Comparison of ENCODE assay signal across 8 mouse cellular contexts in genomic region chr11:75631561-75632225, GRCm38 (mm10). TPM values are rescaled to one million over a fixed set of nuclear protein-coding genes. Genes with fewer than 3 reads are reported as not detected.
DNase-seq lines count a peak whose midpoint lies in the region; ATAC-seq and TF ChIP-seq lines count a peak whose summit lies in the region.

No protein-coding gene starts in this region.

- no peaks in the 10 kb centered on the region for H3K9me3 ChIP-seq in heart, embryonic 15.5 days (replicated peaks)
- H3K9me3 ChIP-seq in limb, embryonic 12.5 days = no peaks in the 10 kb centered on the region

- ATAC-seq in heart, embryonic 15.5 days (replicated peaks; ENCODE audit: insufficient number of reproducible peaks, insufficient read depth, low FRiP score, low read depth) = no peak
- ATAC-seq in limb, embryonic 12.5 days (ENCODE audit: insufficient number of reproducible peaks, insufficient read depth, low FRiP score, low TSS enrichment, low read depth) = no peak
- no peak for ATAC-seq in monocyte, adult 5-6 weeks (replicated peaks; ENCODE audit: insufficient number of reproducible peaks, low FRiP score, low TSS enrichment, poor library complexity, severe bottlenecking)

- H3K27ac ChIP-seq in heart, embryonic 15.5 days = peak overlapping the region; percentile 81
- no peak overlapping the region for H3K27ac ChIP-seq in limb, embryonic 12.5 days

- WGBS in heart, embryonic 15.5 days = 8% methylated on average over 13 of the region's 13 CpGs
- WGBS in limb, embryonic 12.5 days = 14% methylated on average over 13 of the region's 13 CpGs

- H3K27me3 ChIP-seq in heart, embryonic 15.5 days = no peaks in the 10 kb centered on the region
- H3K27me3 ChIP-seq in limb, embryonic 12.5 days = no peaks in the 10 kb centered on the region
- H3K27me3 ChIP-seq in myocyte (ENCODE audit: control insufficient read depth, insufficient read depth, insufficient read length) = no peaks in the 10 kb centered on the region

- peaks cover 24% of the 10 kb centered on the region for H3K4me1 ChIP-seq in heart, embryonic 15.5 days (replicated peaks)
- H3K4me1 ChIP-seq in limb, embryonic 12.5 days (replicated peaks) = peaks cover 20% of the 10 kb centered on the region

- peak overlapping the region; percentile 89 for H3K4me3 ChIP-seq in heart, embryonic 15.5 days
- H3K4me3 ChIP-seq in limb, embryonic 12.5 days (replicated peaks) = peak overlapping the region; percentile 70
- peak overlapping the region; percentile 76 for H3K4me3 ChIP-seq in myocyte

- TF ChIP-seq POLR2A in myocyte (IDR thresholded peaks at IDR 0.05; ENCODE audit: insufficient read length, low read depth) = no peak

- H3K79me2 ChIP-seq in myocyte (ENCODE audit: control insufficient read depth, insufficient read depth) = no peaks in the 10 kb centered on the region

- peaks cover 25% of the 10 kb centered on the region for H3K36me3 ChIP-seq in heart, embryonic 15.5 days
- H3K36me3 ChIP-seq in limb, embryonic 12.5 days = peaks cover 19% of the 10 kb centered on the region
- peaks cover 13% of the 10 kb centered on the region for H3K36me3 ChIP-seq in myocyte (ENCODE audit: control insufficient read depth, insufficient read depth)

- H3K9ac ChIP-seq in heart, embryonic 15.5 days = peak overlapping the region; percentile 75
- H3K9ac ChIP-seq in limb, embryonic 12.5 days (replicated peaks) = peak overlapping the region; percentile 57

- H3K4me2 ChIP-seq in heart, embryonic 15.5 days = peak overlapping the region; percentile 90
- peak overlapping the region; percentile 81 for H3K4me2 ChIP-seq in limb, embryonic 12.5 days
- peak overlapping the region; percentile 82 for H3K4me2 ChIP-seq in myocyte (ENCODE audit: low read depth)

- DNase-seq in heart, adult 11 months = peak; percentile 92
- no peak for DNase-seq in heart, postnatal 4 days
- DNase-seq in c-Kit-positive CD71-positive TER-119-negative erythroid progenitor cells, embryonic 14.5 days (ENCODE audit: low read depth) = peak; percentile 34
- DNase-seq in left cerebral cortex, adult 11 months (ENCODE audit: low spot score) = no peak

- H3ac ChIP-seq in myocyte (ENCODE audit: control insufficient read depth, insufficient read length) = peak overlapping the region; percentile 69

TF ChIP-seq in myocyte, 11 proteins besides CTCF, POLR2A, EP300 and RAD21:
- no peak for TF ChIP-seq MYOG (IDR thresholded peaks at IDR 0.05; ENCODE audit: control insufficient read depth in 1 of 3, insufficient read depth in 1 of 3, insufficient read length in 2 of 3, low read depth in 2 of 3)
- no peak for TF ChIP-seq USF1 (IDR thresholded peaks at IDR 0.05; ENCODE audit: low read depth)
- no peak for TF ChIP-seq TCF12 (IDR thresholded peaks at IDR 0.05; ENCODE audit: insufficient read depth, poor library complexity, severe bottlenecking)
- no peak for TF ChIP-seq POLR2AphosphoS2 (IDR thresholded peaks at IDR 0.05; ENCODE audit: insufficient read length, low read depth)
- no peak for TF ChIP-seq TCF3 (IDR thresholded peaks at IDR 0.05; ENCODE audit: insufficient read length, low read depth)
- TF ChIP-seq MAX (IDR thresholded peaks at IDR 0.05; ENCODE audit: low read depth) = no peak
- TF ChIP-seq E2F4 (IDR thresholded peaks at IDR 0.05; ENCODE audit: insufficient read depth) = no peak

RNA-seq across cellular contexts. Expression of gene Inpp5k, which starts 0.9 kb away (rescaled TPM):
- total RNA-seq in heart, postnatal 4 days (2021) = 10 to 100 TPM; 23.4 to 26.9 TPM
- polyA plus RNA-seq in heart, embryonic 15.5 days (2015; fragmentation: Nextera tagmentation; extraction: Ambion mirVana) = 19.6 and 28.8 TPM in 2 replicates
- 18.6 and 20.1 TPM in 2 replicates for polyA plus RNA-seq in limb, embryonic 12.5 days (2016; fragmentation: Nextera tagmentation; extraction: Ambion mirVana)
- polyA plus RNA-seq in myocyte (2012; fragmentation: generic; extraction: Trizol) = 20.7 TPM
- 68.4 to 82.5 TPM (median 80.2 TPM) in 3 replicates for total RNA-seq in monocyte, adult 5-6 weeks (2017)

RNA-seq across cellular contexts. Expression of gene Myo1c, which starts 18.6 kb away (rescaled TPM):
- total RNA-seq in heart, postnatal 4 days (2021) = 100 to 1,000 TPM; 158 to 160 TPM
- polyA plus RNA-seq in heart, embryonic 15.5 days (2015; fragmentation: Nextera tagmentation; extraction: Ambion mirVana) = 62.1 and 79.0 TPM in 2 replicates
- 24.2 and 28.2 TPM in 2 replicates for polyA plus RNA-seq in limb, embryonic 12.5 days (2016; fragmentation: Nextera tagmentation; extraction: Ambion mirVana)
- polyA plus RNA-seq in myocyte (2012; fragmentation: generic; extraction: Trizol) = 177 TPM
- 93.0 to 115 TPM (median 97.0 TPM) in 3 replicates for total RNA-seq in monocyte, adult 5-6 weeks (2017)

RNA-seq across cellular contexts. Expression of gene Pitpna, which starts 43.8 kb away (rescaled TPM):
- total RNA-seq in heart, postnatal 4 days (2021) = 100 to 1,000 TPM; 150 to 155 TPM
- 63.4 and 75.2 TPM in 2 replicates for polyA plus RNA-seq in heart, embryonic 15.5 days (2015; fragmentation: Nextera tagmentation; extraction: Ambion mirVana)
- polyA plus RNA-seq in limb, embryonic 12.5 days (2016; fragmentation: Nextera tagmentation; extraction: Ambion mirVana) = 80.8 and 89.5 TPM in 2 replicates
- 125 TPM for polyA plus RNA-seq in myocyte (2012; fragmentation: generic; extraction: Trizol)
- total RNA-seq in monocyte, adult 5-6 weeks (2017) = 113 to 174 TPM (median 147 TPM) in 3 replicates

RNA-seq across cellular contexts. Expression of gene Crk, which starts 47.4 kb away (rescaled TPM):
- 100 to 1,000 TPM; 117 to 123 TPM for total RNA-seq in heart, postnatal 4 days (2021)
- 82.3 and 95.8 TPM in 2 replicates for polyA plus RNA-seq in heart, embryonic 15.5 days (2015; fragmentation: Nextera tagmentation; extraction: Ambion mirVana)
- 134 and 135 TPM in 2 replicates for polyA plus RNA-seq in limb, embryonic 12.5 days (2016; fragmentation: Nextera tagmentation; extraction: Ambion mirVana)
- polyA plus RNA-seq in myocyte (2012; fragmentation: generic; extraction: Trizol) = 34.5 TPM
- 101 to 126 TPM (median 121 TPM) in 3 replicates for total RNA-seq in monocyte, adult 5-6 weeks (2017)

Comparison
In these comparisons a context has a peak if more than half of its experiments do, and no peak if none do; other contexts are left out.
1. DNase-seq: peak in heart, adult 11 months (single experiment) and c-Kit-positive CD71-positive TER-119-negative erythroid progenitor cells, embryonic 14.5 days (single experiment); none in heart, postnatal 4 days (single experiment) and left cerebral cortex, adult 11 months (single experiment).
2. Peak in every context shown above with its lines, with median percentiles within 50 percentile points of each other: H3K4me2 ChIP-seq and H3K4me3 ChIP-seq.